Mouse (Mus musculus) ES-Bruce4 (cell line): ENCODE results near the gene Fam167b. TPM values are rescaled to one million over a fixed set of nuclear protein-coding genes. Genes with fewer than 3 reads are reported as not detected.

Experiments
- H3K27ac ChIP-seq: 2 replicates; pipeline ENCODE4 v1.5.1; 2012; ENCODE audit warnings: low read length, inconsistent platforms; ENCODE audit not compliant: insufficient read depth
- H3K27me3 ChIP-seq: 2 replicates; pipeline ENCODE4 v1.6.1; 2012; ENCODE audit warnings: mild to moderate bottlenecking, low read length, inconsistent platforms; ENCODE audit not compliant: control insufficient read depth, poor library complexity, insufficient read depth, severe bottlenecking
- H3K36me3 ChIP-seq: 2 replicates; pipeline ENCODE4 v1.6.1; 2012; ENCODE audit warnings: inconsistent platforms, mild to moderate bottlenecking, low read length, moderate library complexity; ENCODE audit not compliant: control insufficient read depth, poor library complexity, insufficient read depth, severe bottlenecking
- H3K4me1 ChIP-seq: one replicate; pipeline ENCODE4 v1.8.1; 2011; ENCODE audit warnings: low read length; ENCODE audit not compliant: control insufficient read depth, insufficient read depth
- H3K4me3 ChIP-seq: 2 replicates; pipeline ENCODE4 v1.5.1; 2011; ENCODE audit warnings: low read depth, mild to moderate bottlenecking, low read length
- H3K9ac ChIP-seq: 2 replicates; pipeline ENCODE4 v1.6.1; 2012; ENCODE audit warnings: low read depth, mild to moderate bottlenecking, inconsistent platforms; ENCODE audit not compliant: poor library complexity, severe bottlenecking
- H3K9me3 ChIP-seq: replicated peaks from 2 replicates; pipeline ENCODE4 v1.6.1; 2012; ENCODE audit warnings: mild to moderate bottlenecking, low read length, inconsistent platforms; ENCODE audit not compliant: control insufficient read depth, poor library complexity, insufficient read depth, severe bottlenecking
- CTCF ChIP-seq: IDR thresholded peaks from one replicate; pipeline ENCODE4 v1.8.1; 2011; ENCODE audit warnings: low read depth, low read length
- EP300 ChIP-seq: IDR thresholded peaks from 2 replicates; pipeline ENCODE4 v1.6.1; 2011; ENCODE audit warnings: low read depth, low read length; ENCODE audit not compliant: insufficient read depth
- POLR2A ChIP-seq: IDR thresholded peaks from one replicate; pipeline ENCODE4 v1.8.1; 2011; ENCODE audit warnings: low read length; ENCODE audit not compliant: insufficient read depth
- polyA plus RNA-seq: library from polyadenylated mRNA; stranded (reverse); fragments of >200 nt; gene quantifications from 2 replicates; pipeline ENCODE4 v1.2.4, GENCODE M21; 2011; ENCODE audit warnings: low read depth; ENCODE audit not compliant: missing spikeins, insufficient read depth, insufficient read length

Gene Fam167b
- polyA plus RNA-seq, 1 experiment, result not detected

- Histone ChIP-seq H3K27ac (no peak overlapping the region), H3K9ac (no peak overlapping the region), H3K4me1 (no peaks in the 10 kb centered on the region), H3K9me3 (no peaks in the 10 kb centered on the region), H3K36me3 (no peaks in the 10 kb centered on the region), H3K4me3 (no peak overlapping the region), H3K27me3 (no peaks in the 10 kb centered on the region)
- no peak for TF ChIP-seq EP300
- no peak for TF ChIP-seq CTCF
- TF ChIP-seq POLR2A, result no peak
Observed at GRCm38 (mm10) chr4:129577688-129578087, 661 bp downstream of the Fam167b start.

- 0 out of 2 replicates have a peak overlapping the region, but pooled peaks have one; percentile 18 for H3K4me3 ChIP-seq
- H3K27ac ChIP-seq, result no peak overlapping the region
- no peak overlapping the region for H3K9ac ChIP-seq
- no peaks in the 10 kb centered on the region for H3K9me3 ChIP-seq
- H3K27me3 ChIP-seq, result no peaks in the 10 kb centered on the region
- H3K36me3 ChIP-seq, result no peaks in the 10 kb centered on the region
- H3K4me1 ChIP-seq, result no peaks in the 10 kb centered on the region
- TF ChIP-seq EP300, result no peak
- peak; percentile 75 for TF ChIP-seq CTCF
- TF ChIP-seq POLR2A, result no peak
Observed at GRCm38 (mm10) chr4:129576863-129577491, 1.4 kb downstream of the Fam167b start.

- Histone ChIP-seq H3K9ac (no peak overlapping the region), H3K4me3 (no peak overlapping the region), H3K4me1 (peaks cover 2% of the 10 kb centered on the region), H3K36me3 (no peaks in the 10 kb centered on the region), H3K27me3 (no peaks in the 10 kb centered on the region), H3K27ac (no peak overlapping the region), H3K9me3 (no peaks in the 10 kb centered on the region)
- TF ChIP-seq EP300 (no peak), CTCF (no peak), POLR2A (no peak)
Observed at GRCm38 (mm10) chr4:129575171-129575844, 3.0 kb downstream of the Fam167b start.

DNA sequence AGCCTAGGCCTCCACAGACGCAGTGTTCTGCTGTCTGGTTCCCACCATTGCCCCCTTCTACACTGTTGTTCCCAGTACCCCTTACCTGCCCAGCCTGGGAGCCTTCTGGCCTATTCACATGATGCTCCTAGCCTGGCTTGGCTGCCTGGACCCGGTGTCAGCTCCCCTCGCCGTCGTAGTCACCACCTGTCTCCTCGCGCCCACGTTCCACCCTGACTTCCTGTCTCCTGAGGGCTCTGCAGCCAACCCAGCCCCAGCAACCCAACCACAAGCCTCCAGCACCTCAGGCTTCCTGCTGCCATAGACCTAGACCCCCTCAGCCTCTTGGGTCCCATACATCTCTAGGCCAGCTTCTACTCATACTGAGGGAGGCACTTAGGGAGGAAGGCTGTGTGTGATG is 4.9 kb downstream of the Fam167b start, which contains the start of gene Lck:
Gene Lck, minus strand, starts transcription at position 212 of the 400 bp plus-strand sequence.
- Histone ChIP-seq H3K4me1 (peaks cover 2% of the 10 kb centered on the region), H3K4me3 (no peak within 1 kb of the TSS), H3K9me3 (no peaks in the 10 kb centered on the region), H3K27me3 (no peaks in the 10 kb centered on the region), H3K27ac (no peak within 1 kb of the TSS), H3K9ac (no peak within 1 kb of the TSS), H3K36me3 (no peaks in the 10 kb centered on the region)
- TF ChIP-seq POLR2A, result no peak
- TF ChIP-seq EP300, result no peak
- TF ChIP-seq CTCF, result no peak

- Histone ChIP-seq H3K27ac (no peak overlapping the region), H3K9me3 (no peaks in the 10 kb centered on the region), H3K4me3 (no peak overlapping the region), H3K9ac (no peak overlapping the region), H3K27me3 (no peaks in the 10 kb centered on the region), H3K36me3 (no peaks in the 10 kb centered on the region), H3K4me1 (peaks cover 2% of the 10 kb centered on the region)
- TF ChIP-seq POLR2A, result no peak
- no peak for TF ChIP-seq EP300
- TF ChIP-seq CTCF, result no peak
Observed at GRCm38 (mm10) chr4:129573093-129573370, 5.3 kb downstream of the Fam167b start.

- no peak overlapping the region for H3K4me3 ChIP-seq
- TF ChIP-seq EP300 (no peak), POLR2A (no peak), CTCF (no peak)
Observed at GRCm38 (mm10) chr4:129572236-129573092, 5.9 kb downstream of the Fam167b start.

More at GRCm38 (mm10) chr4:129572236-129573092, 5.9 kb downstream of the Fam167b start:
- H3K4me1 ChIP-seq, result peaks cover 2% of the 10 kb centered on the region
- H3K9me3 ChIP-seq, result no peaks in the 10 kb centered on the region
- H3K9ac ChIP-seq, result no peak overlapping the region
- no peaks in the 10 kb centered on the region for H3K36me3 ChIP-seq
- no peak overlapping the region for H3K27ac ChIP-seq
- no peaks in the 10 kb centered on the region for H3K27me3 ChIP-seq
